Mouse (Mus musculus): ENCODE measurements around the gene Olfr191. TPM values are rescaled to one million over a fixed set of nuclear protein-coding genes. Genes with fewer than 3 reads are reported as not detected.
"Not testable (repeated sequence)": the region's sequence is repeated elsewhere in the genome, so short reads cannot be mapped to it uniquely, and the experiment has no call there.

Olfr191 gene
- total RNA-seq (2021), result not detected
- long read RNA-seq, experiment 1, result 0 reads
- long read RNA-seq, experiment 2, result 0 reads

GRCm38 (mm10) chr16:59089722-59090121 is at the start of gene Olfr191:
Olfr191 (minus strand) TSS chr16:59089822.
- DNase-seq (ENCODE audit: low spot score in 2 of 2), result not testable (repeated sequence)

- no peak for DNase-seq (ENCODE audit: low spot score in 2 of 2)
Observed at GRCm38 (mm10) chr16:59130740-59131139, 41.1 kb upstream of the Olfr191 start.

DNA sequence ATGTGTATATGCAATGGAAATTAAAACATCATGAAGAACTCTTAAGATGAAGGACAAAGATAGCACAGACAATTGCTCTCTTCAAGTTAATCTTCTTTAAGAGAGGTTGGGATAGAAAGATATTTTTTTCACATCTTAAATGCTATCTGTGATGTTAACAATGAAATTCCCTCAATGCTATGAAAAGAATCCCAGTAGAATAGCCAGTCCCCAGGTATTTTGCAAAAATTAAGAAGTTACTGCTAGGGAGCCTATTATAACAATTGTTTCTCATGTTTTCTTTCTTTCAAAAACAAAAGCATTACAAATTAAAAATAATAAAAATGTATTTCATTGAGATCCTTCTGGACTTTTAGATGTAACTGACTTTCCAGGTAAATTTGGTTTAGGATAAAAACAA is 31.3 kb upstream of the Olfr191 start, which contains the start of gene Olfr194:
Gene Olfr194 (minus strand): TSS at position 101 of the 400 bp plus-strand sequence.
- DNase-seq (ENCODE audit: low spot score in 2 of 2), result no peak

- no peak for DNase-seq (ENCODE audit: low spot score in 2 of 2)
Observed at GRCm38 (mm10) chr16:59111781-59112180, 22.2 kb upstream of the Olfr191 start, which contains the start of gene Olfr193. Olfr193 (minus strand) TSS chr16:59111881.

DNA sequence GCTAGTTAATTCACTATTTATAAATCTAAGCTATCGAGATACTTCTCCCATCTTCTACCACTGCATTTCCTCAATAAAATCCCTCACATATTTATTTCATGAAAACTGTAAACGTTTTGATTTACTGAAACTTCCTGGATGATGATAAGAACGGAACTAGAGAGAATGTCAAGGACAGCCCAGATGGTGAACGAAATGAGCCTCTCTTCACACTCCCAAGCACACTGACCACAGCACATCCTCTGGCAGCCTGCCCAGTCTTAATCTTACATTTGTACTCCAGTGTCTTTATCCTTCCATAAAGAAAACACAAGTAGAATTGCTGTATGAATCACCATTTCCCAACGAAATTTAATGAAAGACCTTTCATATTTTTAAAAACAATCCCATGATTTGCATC is 18.9 kb upstream of the Olfr191 start:
- not testable (repeated sequence) for DNase-seq (ENCODE audit: low spot score in 2 of 2)

DNA sequence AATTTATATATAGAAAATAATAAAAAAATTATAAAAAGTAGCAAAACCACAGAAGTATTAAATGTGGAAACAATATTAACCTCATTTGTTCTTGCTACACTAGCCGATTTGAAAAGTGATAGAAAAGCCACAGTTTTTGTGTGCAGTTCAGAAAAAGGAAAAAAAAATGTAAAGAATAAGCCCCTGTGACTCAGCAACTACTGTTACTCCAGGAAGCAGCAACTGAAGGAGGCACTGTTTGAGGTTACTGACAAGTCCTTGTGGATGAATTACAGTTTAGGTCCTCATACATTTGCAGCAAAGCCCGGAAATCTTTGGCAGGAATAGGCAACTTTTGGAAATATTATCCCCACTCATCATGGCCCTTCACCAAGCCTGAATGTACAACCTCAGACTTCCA is 15.7 kb upstream of the Olfr191 start:
- DNase-seq (ENCODE audit: low spot score in 2 of 2), result no peak

GRCm38 (mm10) chr16:59081113-59081512 is 8.5 kb downstream of the Olfr191 start:
- not testable (repeated sequence) for DNase-seq (ENCODE audit: low spot score in 2 of 2)

- DNase-seq (ENCODE audit: low spot score in 2 of 2), result no peak
Observed at GRCm38 (mm10) chr16:59077905-59078304, 11.7 kb downstream of the Olfr191 start, which contains the start of gene Olfr190. Olfr190 (minus strand) TSS chr16:59078005.

- no peak for DNase-seq (ENCODE audit: low spot score in 2 of 2)
Observed at GRCm38 (mm10) chr16:59073520-59073919, 16.1 kb downstream of the Olfr191 start.

- DNase-seq (ENCODE audit: low spot score in 2 of 2), result no peak
Observed at GRCm38 (mm10) chr16:59071755-59072154, 17.9 kb downstream of the Olfr191 start.

DNA sequence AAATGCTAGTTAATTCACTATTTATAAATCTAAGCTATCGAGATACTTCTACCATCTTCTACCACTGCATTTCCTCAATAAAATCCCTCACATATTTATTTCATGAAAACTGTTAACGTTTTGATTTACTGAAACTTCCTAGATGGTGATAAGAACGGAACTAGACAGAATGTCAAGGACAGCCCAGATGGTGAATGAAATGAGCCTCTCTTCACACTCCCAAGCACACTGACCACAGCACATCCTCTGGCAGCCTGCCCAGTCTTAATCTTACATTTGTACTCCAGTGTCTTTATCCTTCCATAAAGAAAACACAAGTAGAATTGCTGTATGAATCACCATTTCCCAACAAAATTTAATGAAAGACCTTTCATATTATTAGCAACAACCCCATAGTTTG is 27.2 kb downstream of the Olfr191 start:
- DNase-seq (ENCODE audit: low spot score in 2 of 2), result not testable (repeated sequence)

DNA sequence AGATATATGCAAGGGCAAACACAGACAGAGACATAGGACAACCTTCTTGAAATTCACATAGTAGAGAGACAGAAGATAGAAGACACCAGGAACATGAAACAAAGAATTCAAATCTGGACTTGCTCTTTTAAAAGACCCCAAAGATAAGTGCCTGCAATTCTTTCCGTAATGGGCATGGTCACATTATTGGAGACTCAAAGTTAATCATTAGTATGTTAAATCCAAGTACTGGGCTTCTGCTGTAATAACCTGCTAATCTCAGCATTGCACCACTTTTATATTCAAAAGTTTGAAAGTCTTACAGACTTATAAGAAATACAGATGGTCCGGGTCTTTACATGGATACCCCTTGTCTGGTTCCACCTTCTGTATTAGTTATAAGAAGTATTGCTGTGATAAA is 40.3 kb downstream of the Olfr191 start:
- DNase-seq (ENCODE audit: low spot score in 2 of 2), result not testable (repeated sequence)

DNA sequence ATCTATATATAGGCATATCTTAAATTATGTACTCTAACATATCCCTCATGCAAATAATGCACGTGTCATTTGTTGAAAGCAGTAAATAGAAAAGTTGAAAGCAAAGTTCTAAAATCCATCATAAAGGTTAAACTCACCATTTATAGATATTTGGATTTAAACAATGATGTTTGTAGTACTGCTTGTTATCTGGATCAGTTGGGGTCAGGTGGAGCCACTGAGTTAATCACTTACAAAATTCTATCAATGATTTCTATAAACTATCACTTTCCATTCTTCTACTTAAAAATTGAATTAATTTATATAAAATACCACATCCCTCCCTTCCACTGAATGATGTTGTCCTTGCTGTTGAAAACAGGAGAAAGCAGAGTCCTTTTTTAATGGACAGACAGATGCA is 40.8 kb downstream of the Olfr191 start:
- DNase-seq (ENCODE audit: low spot score in 2 of 2), result no peak

DNA sequence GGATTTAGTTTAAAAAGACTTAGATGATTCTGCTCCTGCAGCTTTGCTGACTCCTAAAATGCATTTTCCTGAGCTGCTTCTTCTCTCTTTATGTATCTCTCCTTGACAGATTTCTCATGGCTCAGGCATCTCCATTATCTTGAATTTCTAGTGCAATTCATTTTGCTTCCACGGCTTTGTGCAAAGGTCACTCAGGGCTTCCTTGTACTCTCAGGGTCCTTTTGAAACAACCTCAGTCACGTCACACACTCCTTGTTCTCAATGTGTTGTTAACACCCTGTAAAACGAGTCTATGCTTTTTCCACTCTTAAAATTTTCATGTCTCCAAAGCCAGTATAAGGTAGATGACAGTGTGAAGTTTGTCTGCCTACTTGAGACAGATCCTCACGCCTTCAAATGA is 42.0 kb downstream of the Olfr191 start:
- DNase-seq (ENCODE audit: low spot score in 2 of 2), result no peak

- DNase-seq (ENCODE audit: low spot score in 2 of 2), result no peak
Observed at GRCm38 (mm10) chr16:59045835-59046234, 43.8 kb downstream of the Olfr191 start.

DNA sequence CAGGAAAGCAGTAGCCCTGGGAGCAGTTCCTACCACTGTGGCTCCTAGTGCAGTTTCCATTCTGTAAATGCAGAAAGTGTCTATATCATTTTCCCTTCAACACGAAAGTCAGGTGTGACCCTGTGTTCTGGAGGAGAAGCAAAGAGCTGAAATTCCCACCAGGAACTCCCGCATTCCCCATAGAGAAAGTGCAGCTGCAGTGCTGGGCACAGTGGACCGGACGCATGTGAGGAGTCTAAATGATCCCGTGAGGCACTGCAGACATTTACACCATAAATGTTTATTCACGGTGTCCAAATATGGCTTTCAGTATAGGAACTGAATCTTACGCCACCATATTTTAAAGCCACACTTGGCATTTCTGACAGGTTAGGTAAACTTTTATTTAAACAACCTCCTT is 49.9 kb downstream of the Olfr191 start, which contains the start of gene Olfr187:
Gene Olfr187 (minus strand): TSS at position 58 of the 400 bp plus-strand sequence.
- DNase-seq (ENCODE audit: low spot score in 2 of 2), result no peak

Other genes starting within 250 kb of the Olfr191 start
- gene Olfr177, start 215.1 kb downstream of the Olfr191 start, total RNA-seq (2021), result not detected
- gene Olfr178, start 197.8 kb downstream of the Olfr191 start, total RNA-seq (2021), result not detected
- gene Olfr181, start 161.1 kb downstream of the Olfr191 start, total RNA-seq (2021), result not detected
- gene Olfr180, start 160.4 kb downstream of the Olfr191 start, total RNA-seq (2021), result not detected
- not detected for gene Olfr183, start 94.5 kb downstream of the Olfr191 start, total RNA-seq (2021)
- not detected for gene Olfr186, start 59.5 kb downstream of the Olfr191 start, total RNA-seq (2021)
- gene Olfr187, start 50.1 kb downstream of the Olfr191 start, total RNA-seq (2021), result not detected
- gene Olfr190, start 11.8 kb downstream of the Olfr191 start, total RNA-seq (2021), result not detected
- not detected for gene Olfr193, start 22.1 kb upstream of the Olfr191 start, total RNA-seq (2021)
- not detected for gene Olfr194, start 31.2 kb upstream of the Olfr191 start, total RNA-seq (2021)
- not detected for gene Olfr195, start 57.2 kb upstream of the Olfr191 start, total RNA-seq (2021)
- gene Olfr196, start 80.6 kb upstream of the Olfr191 start, total RNA-seq (2021), result not detected
- not detected for gene Olfr198, start 113.7 kb upstream of the Olfr191 start, total RNA-seq (2021)
- not detected for gene Olfr199, start 129.9 kb upstream of the Olfr191 start, total RNA-seq (2021)
- not detected for gene Olfr201, start 182.8 kb upstream of the Olfr191 start, total RNA-seq (2021)
- not detected for gene Olfr202, start 197.0 kb upstream of the Olfr191 start, total RNA-seq (2021)
- not detected for gene Olfr203, start 209.1 kb upstream of the Olfr191 start, total RNA-seq (2021)
- not detected for gene Olfr204, start 228.4 kb upstream of the Olfr191 start, total RNA-seq (2021)
- gene Olfr205, start 241.3 kb upstream of the Olfr191 start, total RNA-seq (2021), result not detected